In the genomic region with DNA sequence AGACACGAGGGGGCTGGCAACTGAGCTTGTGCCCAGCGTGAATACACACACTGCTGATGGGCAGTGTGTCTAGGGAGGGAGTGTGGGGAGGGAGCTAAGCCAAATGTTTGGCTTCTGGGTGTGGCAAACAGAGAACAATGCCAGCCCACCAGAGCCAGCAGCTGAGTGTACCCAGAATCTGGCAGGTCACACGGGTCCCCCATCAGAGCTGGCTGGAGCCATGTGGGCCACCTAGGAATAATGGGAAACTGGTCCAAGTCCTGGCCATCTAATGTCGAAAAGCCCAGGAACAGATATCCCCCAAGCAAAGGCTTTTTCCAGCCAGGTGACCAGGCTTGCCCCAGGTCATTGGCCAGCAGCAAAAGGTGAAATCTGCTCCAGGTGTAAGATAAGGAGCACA, we compare ENCODE assay signal across 11 mouse cellular contexts. TPM values are rescaled to one million over a fixed set of nuclear protein-coding genes. Genes with fewer than 3 reads are reported as not detected.
A peak's percentile ranks its signal among the peaks of the same experiment; 100 is the strongest.
DNase-seq lines count a peak whose midpoint lies in the region; ATAC-seq and TF ChIP-seq lines count a peak whose summit lies in the region.
"Had no signal": no experiment of that assay in that cellular context is flagged by ENCODE, and none has a peak within 500 bp of the region (broad histone marks: within the 10 kb centered on the region; RNA-seq: fewer than 3 reads in every experiment).

No protein-coding gene starts in this region.

- H3K4me3 ChIP-seq in intestine, embryonic 14.5 days (ENCODE audit: low read depth, low read length): no peak overlapping the region
- H3K4me3 ChIP-seq in intestine, postnatal 0 days (ENCODE audit: low read depth, low read length): no peak overlapping the region
- no peak overlapping the region for H3K4me3 ChIP-seq in embryonic facial prominence, embryonic 10.5 days

- H3K4me2 ChIP-seq in intestine, embryonic 14.5 days (ENCODE audit: low read length): no peak overlapping the region
- H3K4me2 ChIP-seq in intestine, postnatal 0 days (replicated peaks; ENCODE audit: low read depth): no peak overlapping the region

- peaks cover 26% of the 10 kb centered on the region for H3K4me1 ChIP-seq in intestine, embryonic 14.5 days (replicated peaks; ENCODE audit: control insufficient read depth, insufficient read depth, low read length)
- H3K4me1 ChIP-seq in intestine, postnatal 0 days (replicated peaks; ENCODE audit: control insufficient read depth, insufficient read depth, low read length): no peaks in the 10 kb centered on the region
- H3K4me1 ChIP-seq in embryonic facial prominence, embryonic 10.5 days: peaks cover 51% of the 10 kb centered on the region

- no peak overlapping the region for H3K9ac ChIP-seq in intestine, embryonic 14.5 days (ENCODE audit: low read length)
- no peak overlapping the region for H3K9ac ChIP-seq in intestine, postnatal 0 days (ENCODE audit: low read depth, low read length)

- 67% methylated on average over 4 of the region's 4 CpGs for WGBS in intestine, embryonic 14.5 days
- 40% methylated on average over 4 of the region's 4 CpGs for WGBS in intestine, postnatal 0 days
- WGBS in embryonic facial prominence, embryonic 10.5 days: 66% methylated on average over 4 of the region's 4 CpGs

- no peaks in the 10 kb centered on the region for H3K9me3 ChIP-seq in intestine, embryonic 14.5 days (ENCODE audit: control insufficient read depth, low read length)
- no peaks in the 10 kb centered on the region for H3K9me3 ChIP-seq in intestine, postnatal 0 days (ENCODE audit: control insufficient read depth)
- no peaks in the 10 kb centered on the region for H3K9me3 ChIP-seq in embryonic facial prominence, embryonic 10.5 days

- DNase-seq in adrenal gland, adult (ENCODE audit: inconsistent age in 2 of 2, low spot score in 1 of 2): peak; percentile 13 to 41
- no peak for DNase-seq in adrenal gland, adult 8-10 months
- DNase-seq in intestine, embryonic 14.5 days (ENCODE audit: low spot score): no peak
- peak; percentile 86 for DNase-seq in brain, adult 2 months (ENCODE audit: low read depth, low spot score)
- DNase-seq in embryonic facial prominence, embryonic 10.5 days (ENCODE audit: low spot score): no peak
- DNase-seq in T-cell, adult 2 months (ENCODE audit: low spot score): no peak
- DNase-seq in ovary, postnatal 36 days (ENCODE audit: low spot score): no peak
- DNase-seq: kidney, adult 8-10 months; lung, postnatal 10 days; thymus, adult 2 months had no signal

- H3K27ac ChIP-seq in intestine, embryonic 14.5 days (ENCODE audit: low read depth): peak overlapping the region; percentile 43; the same call in 1 of the 2 replicates
- H3K27ac ChIP-seq in intestine, postnatal 0 days (ENCODE audit: low read depth, low read length): no peak overlapping the region
- 0 out of 2 replicates have a peak overlapping the region, but pooled peaks have one; percentile 1 for H3K27ac ChIP-seq in embryonic facial prominence, embryonic 10.5 days (replicated peaks)

- no peak for ATAC-seq in intestine, embryonic 14.5 days (replicated peaks; ENCODE audit: low FRiP score, low TSS enrichment, low read depth)
- ATAC-seq in intestine, postnatal 0 days: no peak

- H3K36me3 ChIP-seq in intestine, embryonic 14.5 days (ENCODE audit: control insufficient read depth, insufficient read depth, low read length): peaks cover 20% of the 10 kb centered on the region
- peaks cover 29% of the 10 kb centered on the region for H3K36me3 ChIP-seq in intestine, postnatal 0 days (ENCODE audit: control insufficient read depth, insufficient read depth)
- peaks cover 49% of the 10 kb centered on the region for H3K36me3 ChIP-seq in embryonic facial prominence, embryonic 10.5 days (replicated peaks)

- no peak for TF ChIP-seq CTCF in intestine, postnatal 0 days (IDR thresholded peaks at IDR 0.05; ENCODE audit: low read depth)

- H3K27me3 ChIP-seq in intestine, embryonic 14.5 days (replicated peaks; ENCODE audit: control insufficient read depth, insufficient read depth, low read length): no peaks in the 10 kb centered on the region
- H3K27me3 ChIP-seq in intestine, postnatal 0 days (replicated peaks; ENCODE audit: control insufficient read depth, insufficient read depth, low read length): no peaks in the 10 kb centered on the region
- no peaks in the 10 kb centered on the region for H3K27me3 ChIP-seq in embryonic facial prominence, embryonic 10.5 days (replicated peaks; ENCODE audit: low read depth, poor library complexity, severe bottlenecking)

RNA-seq across cellular contexts. Expression of a gene that starts 3.3 kb away (rescaled TPM):
- 100 to 1,000 TPM in 2 of 4 experiments, 10 to 100 TPM in 2; 85.4 to 115 (median 101) TPM for total RNA-seq in adrenal gland, adult 8-10 months (2022)
- polyA plus RNA-seq in intestine, embryonic 14.5 days (2014; fragmentation: Nextera tagmentation; extraction: Ambion mirVana): 60.9 and 65.9 TPM in 2 replicates
- 38.1 TPM in 2 replicates for polyA plus RNA-seq in intestine, postnatal 0 days (2015; fragmentation: Nextera tagmentation; extraction: Ambion mirVana)
- polyA plus RNA-seq in embryonic facial prominence, embryonic 10.5 days (2016; fragmentation: Nextera tagmentation; extraction: Ambion mirVana): 84.8 and 85.6 TPM in 2 replicates

RNA-seq across cellular contexts. Expression of a gene that starts 8.2 kb away (rescaled TPM):
- 100 to 1,000 TPM in 1 of 4 experiments, 10 to 100 TPM in 3; 80.6 to 104 (median 91.1) TPM for total RNA-seq in adrenal gland, adult 8-10 months (2022)
- 22.0 and 24.2 TPM in 2 replicates for polyA plus RNA-seq in intestine, embryonic 14.5 days (2014; fragmentation: Nextera tagmentation; extraction: Ambion mirVana)
- 12.6 TPM in 2 replicates for polyA plus RNA-seq in intestine, postnatal 0 days (2015; fragmentation: Nextera tagmentation; extraction: Ambion mirVana)
- 29.3 and 30.8 TPM in 2 replicates for polyA plus RNA-seq in embryonic facial prominence, embryonic 10.5 days (2016; fragmentation: Nextera tagmentation; extraction: Ambion mirVana)

RNA-seq across cellular contexts. Expression of a gene that starts 36.2 kb away (rescaled TPM):
- total RNA-seq in adrenal gland, adult 8-10 months (2022): 10 to 100 TPM; 18.0 to 24.2 (median 19.8) TPM
- polyA plus RNA-seq in intestine, embryonic 14.5 days (2014; fragmentation: Nextera tagmentation; extraction: Ambion mirVana): 40.0 and 41.7 TPM in 2 replicates
- polyA plus RNA-seq in intestine, postnatal 0 days (2015; fragmentation: Nextera tagmentation; extraction: Ambion mirVana): 39.5 and 41.5 TPM in 2 replicates
- polyA plus RNA-seq in embryonic facial prominence, embryonic 10.5 days (2016; fragmentation: Nextera tagmentation; extraction: Ambion mirVana): 46.2 and 47.9 TPM in 2 replicates

RNA-seq across cellular contexts. Expression of a gene that starts 59.8 kb away (rescaled TPM):
- 100 to 1,000 TPM in 1 of 4 experiments, 10 to 100 TPM in 3; 59.0 to 122 (median 95.3) TPM for total RNA-seq in adrenal gland, adult 8-10 months (2022)
- polyA plus RNA-seq in intestine, embryonic 14.5 days (2014; fragmentation: Nextera tagmentation; extraction: Ambion mirVana): 22.6 and 25.3 TPM in 2 replicates
- 46.1 and 46.4 TPM in 2 replicates for polyA plus RNA-seq in intestine, postnatal 0 days (2015; fragmentation: Nextera tagmentation; extraction: Ambion mirVana)
- polyA plus RNA-seq in embryonic facial prominence, embryonic 10.5 days (2016; fragmentation: Nextera tagmentation; extraction: Ambion mirVana): 19.9 and 20.3 TPM in 2 replicates

RNA-seq across cellular contexts. Expression of a gene that starts 60.0 kb away (rescaled TPM):
- 100 to 1,000 TPM; 135 to 153 (median 141) TPM for total RNA-seq in adrenal gland, adult 8-10 months (2022)
- polyA plus RNA-seq in intestine, embryonic 14.5 days (2014; fragmentation: Nextera tagmentation; extraction: Ambion mirVana): 76.6 and 78.2 TPM in 2 replicates
- polyA plus RNA-seq in intestine, postnatal 0 days (2015; fragmentation: Nextera tagmentation; extraction: Ambion mirVana): 70.9 and 71.4 TPM in 2 replicates
- 161 and 162 TPM in 2 replicates for polyA plus RNA-seq in embryonic facial prominence, embryonic 10.5 days (2016; fragmentation: Nextera tagmentation; extraction: Ambion mirVana)

Comparison
In these comparisons a context has a peak if more than half of its experiments do, and no peak if none do; other contexts are left out.
1. DNase-seq: peak in adrenal gland, adult (2 of 2) and brain, adult 2 months (single experiment); none in adrenal gland, adult 8-10 months (single experiment), intestine, embryonic 14.5 days (single experiment), embryonic facial prominence, embryonic 10.5 days (single experiment), T-cell, adult 2 months (single experiment) and ovary, postnatal 36 days (single experiment).